Mouse (Mus musculus) C2C12 (cell line): ENCODE data around the gene Golt1b. TPM values are rescaled to one million over a fixed set of nuclear protein-coding genes. Genes with fewer than 3 reads are reported as not detected.

ENCODE experiments used
- H3K27me3 ChIP-seq: one replicate; pipeline ENCODE4 v1.6.1; 2011; ENCODE audit not compliant: control insufficient read depth, insufficient read depth, insufficient read length
- H3K36me3 ChIP-seq: one replicate; pipeline ENCODE4 v1.6.1; 2011; ENCODE audit not compliant: control insufficient read depth, insufficient read depth
- H3K4me3 ChIP-seq: one replicate; pipeline ENCODE4 v1.5.1; 2011; ENCODE audit warnings: mild to moderate bottlenecking, control low read depth; ENCODE audit not compliant: poor library complexity, insufficient read depth, severe bottlenecking
- H3K79me2 ChIP-seq: one replicate; pipeline ENCODE4 v1.6.1; 2011; ENCODE audit not compliant: control insufficient read depth, insufficient read depth
- H3K79me3 ChIP-seq: one replicate; pipeline ENCODE4 v1.6.1; 2011; ENCODE audit warnings: low read depth, control low read depth
- H3ac ChIP-seq: one replicate; pipeline ENCODE3; 2011; ENCODE audit warnings: low read depth; ENCODE audit not compliant: control insufficient read depth, insufficient read length
- CEBPB ChIP-seq: IDR thresholded peaks from one replicate; pipeline ENCODE4 v1.6.1; 2011; ENCODE audit warnings: low read depth, mild to moderate bottlenecking, control low read depth, moderate library complexity
- CTCF ChIP-seq: IDR thresholded peaks from one replicate; pipeline ENCODE4 v1.5.1; 2011; ENCODE audit not compliant: control insufficient read depth, insufficient read depth, insufficient read length
- FOSL1 ChIP-seq: IDR thresholded peaks from one replicate; pipeline ENCODE4 v1.8.0; 2011; ENCODE audit warnings: mild to moderate bottlenecking, low read length; ENCODE audit not compliant: poor library complexity, insufficient read depth, severe bottlenecking
- MAX ChIP-seq: IDR thresholded peaks from one replicate; pipeline ENCODE4 v1.6.1; 2011; ENCODE audit warnings: mild to moderate bottlenecking, control low read depth
- MYOD1 ChIP-seq: IDR thresholded peaks from one replicate; pipeline ENCODE4 v1.6.1; 2011; ENCODE audit warnings: low read depth; ENCODE audit not compliant: control insufficient read depth, insufficient read length
- MYOG ChIP-seq: IDR thresholded peaks from one replicate; pipeline ENCODE4 v1.6.1; 2011; ENCODE audit not compliant: control insufficient read depth, insufficient read length; ENCODE audit errors: extremely low read depth
- USF1 ChIP-seq: IDR thresholded peaks from one replicate; pipeline ENCODE4 v1.6.1; 2011; ENCODE audit warnings: low read depth, mild to moderate bottlenecking, control low read depth, moderate library complexity
- long read RNA-seq, 2 experiments: library from polyadenylated mRNA; unstranded; transcript quantifications; one replicate each; pipeline ENCODE4 v2.0.0; 2019 to 2020
- polyA plus RNA-seq: library from polyadenylated mRNA; unstranded; fragments of >200 nt; fragmentation: generic; extraction: Trizol; gene quantifications from one replicate; pipeline ENCODE4 v1.2.1, GENCODE M21; 2012; ENCODE audit warnings: missing spikeins

The Golt1b gene
- polyA plus RNA-seq, result 39.9 TPM
- long read RNA-seq, experiment 1, transcript Golt1b-202 (3 exons, 367 nt), result minor isoform, 6 of 245 reads
- long read RNA-seq, experiment 1, transcript Golt1b-201 (5 exons, 2,818 nt), result major isoform, 55 of 245 reads
- long read RNA-seq, experiment 1, partial matches to known transcripts, result 0 of 245 reads
- long read RNA-seq, experiment 1, other reads (novel, unspliced or antisense), result 184 of 245 reads
- long read RNA-seq, experiment 2, transcript Golt1b-201 (5 exons, 2,818 nt), result major isoform, 354 of 377 reads
- long read RNA-seq, experiment 2, transcript Golt1b-202 (3 exons, 367 nt), result minor isoform, 12 of 377 reads
- long read RNA-seq, experiment 2, partial matches to known transcripts, result 1 of 377 reads
- long read RNA-seq, experiment 2, other reads (novel, unspliced or antisense), result 10 of 377 reads

GRCm38 (mm10) chr6:142387011-142387754, at the start of gene Golt1b, which contains the start of gene Recql:
Gene Golt1b (plus strand): TSS chr6:142387221.
Gene Recql (minus strand): TSS chr6:142387087.
- H3K4me3 ChIP-seq, result peak within 1 kb of the TSS; percentile 78
- H3K27me3 ChIP-seq, result no peaks in the 10 kb centered on the region
- peak within 1 kb of the TSS; percentile 96 for H3ac ChIP-seq
- H3K36me3 ChIP-seq, result no peaks in the 10 kb centered on the region
- peaks cover 72% of the 10 kb centered on the region for H3K79me2 ChIP-seq
- TF ChIP-seq CTCF (no peak), MAX (peak; percentile 66), MYOG (no peak), USF1 (no peak)
- peaks cover 56% of the 10 kb centered on the region for H3K79me3 ChIP-seq

DNA sequence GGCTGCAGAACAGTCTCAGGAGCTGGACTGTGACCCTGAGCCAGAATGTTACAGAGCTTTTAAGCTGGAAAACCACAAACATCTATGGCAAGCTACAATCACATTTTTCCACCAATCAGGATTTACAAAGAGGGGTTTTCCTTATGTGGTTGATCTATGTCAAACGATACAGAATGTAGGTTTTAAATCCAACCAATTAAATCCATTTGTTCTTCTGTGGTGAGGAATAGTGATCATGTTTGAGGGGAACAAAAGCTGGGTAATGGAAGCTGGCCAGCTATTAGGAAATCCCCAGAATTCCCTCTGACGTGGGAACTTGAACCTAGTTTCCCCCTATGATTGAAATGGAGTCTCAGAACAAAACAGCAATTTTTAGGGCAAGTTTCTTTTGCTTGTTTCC, 48.1 kb upstream of the Golt1b start:
- Histone ChIP-seq H3K79me2 (no peaks in the 10 kb centered on the region), H3K27me3 (no peaks in the 10 kb centered on the region), H3K36me3 (no peaks in the 10 kb centered on the region), H3K4me3 (no peak overlapping the region), H3ac (no peak overlapping the region), H3K79me3 (no peaks in the 10 kb centered on the region)
- no peak for TF ChIP-seq MYOG
- TF ChIP-seq CTCF, result no peak
- no peak for TF ChIP-seq FOSL1
- TF ChIP-seq USF1, result no peak
- no peak for TF ChIP-seq MAX
- TF ChIP-seq MYOD1, result no peak
- no peak for TF ChIP-seq CEBPB

DNA sequence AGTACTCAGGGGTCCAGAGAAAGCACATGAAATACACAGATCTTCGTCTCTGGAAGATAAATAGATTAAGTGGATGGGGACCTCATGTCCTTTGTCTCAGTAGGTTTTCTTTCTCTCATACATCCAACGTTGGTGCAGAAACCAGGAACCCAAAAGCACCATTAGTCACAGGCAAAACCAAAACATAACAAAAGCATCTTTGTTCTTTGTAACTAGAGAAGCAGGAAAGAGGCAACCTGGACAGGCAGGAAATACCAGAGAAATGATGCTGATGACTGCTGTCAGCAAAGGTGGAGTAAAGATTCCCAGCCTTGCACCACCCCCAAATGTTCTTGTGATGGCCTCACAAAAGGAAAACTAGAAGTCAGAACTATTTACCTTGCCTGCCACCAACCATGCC, 47.4 kb upstream of the Golt1b start:
- H3K79me3 ChIP-seq, result no peaks in the 10 kb centered on the region
- no peaks in the 10 kb centered on the region for H3K79me2 ChIP-seq
- H3K27me3 ChIP-seq, result no peaks in the 10 kb centered on the region
- no peak overlapping the region for H3K4me3 ChIP-seq
- no peaks in the 10 kb centered on the region for H3K36me3 ChIP-seq
- TF ChIP-seq MYOG (no peak), MYOD1 (no peak), CEBPB (no peak), FOSL1 (no peak), MAX (no peak), USF1 (no peak), CTCF (no peak)
- no peak overlapping the region for H3ac ChIP-seq

GRCm38 (mm10) chr6:142343561-142343960, 43.5 kb upstream of the Golt1b start:
- Histone ChIP-seq H3K27me3 (no peaks in the 10 kb centered on the region), H3K79me3 (peaks cover 3% of the 10 kb centered on the region), H3ac (no peak overlapping the region), H3K4me3 (no peak overlapping the region), H3K79me2 (peaks cover 13% of the 10 kb centered on the region), H3K36me3 (no peaks in the 10 kb centered on the region)
- no peak for TF ChIP-seq MAX
- peak; percentile 18 for TF ChIP-seq CTCF

DNA sequence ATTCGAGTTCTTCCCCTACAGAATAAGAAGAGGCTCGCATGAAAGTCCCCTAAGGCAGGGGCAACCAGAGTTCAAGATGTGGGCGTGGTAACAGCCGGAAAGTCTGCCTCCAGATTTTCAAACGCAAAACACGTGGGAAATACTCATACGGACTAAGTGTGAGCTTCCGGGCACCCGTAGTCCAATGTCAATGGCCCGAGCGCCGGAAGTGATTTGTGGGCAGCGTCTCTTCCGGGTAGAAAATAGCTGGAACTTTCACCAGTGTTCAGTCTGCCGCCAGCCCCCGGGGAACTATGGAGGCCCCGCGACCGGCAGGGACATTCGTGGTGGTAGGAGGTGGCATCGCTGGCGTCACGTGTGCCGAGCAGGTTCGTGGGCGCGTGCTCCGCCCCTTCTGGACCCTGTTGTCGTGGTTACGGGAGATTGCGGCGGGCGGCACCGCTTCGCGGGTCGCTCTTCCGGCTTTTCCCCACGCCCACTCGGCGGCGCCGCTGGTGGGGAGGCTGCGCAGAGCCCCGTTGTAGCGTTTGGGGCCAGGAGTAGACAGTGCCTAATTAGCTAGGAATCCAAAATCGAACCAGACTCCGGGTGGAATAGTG, 41.5 kb upstream of the Golt1b start, which contains the start of gene Pyroxd1:
Gene Pyroxd1 (plus strand): TSS at position 215 of the 599 bp plus-strand sequence.
- Histone ChIP-seq H3K79me3 (peaks cover 3% of the 10 kb centered on the region), H3K4me3 (peak within 1 kb of the TSS; percentile 48), H3ac (peak within 1 kb of the TSS; percentile 64), H3K27me3 (no peaks in the 10 kb centered on the region), H3K36me3 (peaks cover 12% of the 10 kb centered on the region), H3K79me2 (peaks cover 13% of the 10 kb centered on the region)
- TF ChIP-seq CTCF (no peak), MAX (peak; percentile 91), FOSL1 (no peak), MYOD1 (no peak), CEBPB (no peak), USF1 (peak; percentile 51)
